Mouse (Mus musculus): ENCODE data around the gene Vmn1r233. TPM values are rescaled to one million over a fixed set of nuclear protein-coding genes. Genes with fewer than 3 reads are reported as not detected.

The Vmn1r233 gene
- polyA plus RNA-seq, 1 experiment from 2014 or later, result not detected

GRCm38 (mm10) chr17:20946026-20946565 lies 50.2 kb downstream of the Vmn1r233 start:
- peak overlapping the region; percentile 64 for H3K4me3 ChIP-seq (ENCODE audit: low read length)
- H3K4me2 ChIP-seq (ENCODE audit: low read length), result peak overlapping the region; percentile 90
- WGBS, result under 1% methylated on average over 13 of the region's 13 CpGs
- no peaks in the 10 kb centered on the region for H3K9me3 ChIP-seq (ENCODE audit: control insufficient read depth, low read length)
- H3K27me3 ChIP-seq (replicated peaks; ENCODE audit: control insufficient read depth, insufficient read depth, low read length), result no peaks in the 10 kb centered on the region
- peak overlapping the region; percentile 98 for H3K27ac ChIP-seq (ENCODE audit: low read depth, low read length)
- H3K9ac ChIP-seq (ENCODE audit: low read depth, low read length), result peak overlapping the region; percentile 91
- H3K36me3 ChIP-seq (ENCODE audit: control insufficient read depth, insufficient read depth, low read length), result peaks cover under 1% of the 10 kb centered on the region; the same call in 1 of the 2 replicates
- peaks cover 31% of the 10 kb centered on the region for H3K4me1 ChIP-seq (ENCODE audit: control insufficient read depth, insufficient read depth, low read depth, low read length)
- no peak for ATAC-seq

GRCm38 (mm10) chr17:20944985-20945891 lies 51.0 kb downstream of the Vmn1r233 start, which contains the start of gene Ppp2r1a:
Gene Ppp2r1a, plus strand, starts transcription at chr17:20945311.
- H3K4me3 ChIP-seq (ENCODE audit: low read length), result peak within 1 kb of the TSS; percentile 64
- no peaks in the 10 kb centered on the region for H3K27me3 ChIP-seq (replicated peaks; ENCODE audit: control insufficient read depth, insufficient read depth, low read length)
- peak within 1 kb of the TSS; percentile 91 for H3K9ac ChIP-seq (ENCODE audit: low read depth, low read length)
- WGBS, result under 1% methylated on average over 65 of the region's 69 CpGs
- no peaks in the 10 kb centered on the region for H3K36me3 ChIP-seq (ENCODE audit: control insufficient read depth, insufficient read depth, low read length)
- peak within 1 kb of the TSS; percentile 98 for H3K27ac ChIP-seq (ENCODE audit: low read depth, low read length)
- ATAC-seq, result peak; percentile 99
- peaks cover 31% of the 10 kb centered on the region for H3K4me1 ChIP-seq (ENCODE audit: control insufficient read depth, insufficient read depth, low read depth, low read length)
- no peaks in the 10 kb centered on the region for H3K9me3 ChIP-seq (ENCODE audit: control insufficient read depth, low read length)
- peak within 1 kb of the TSS; percentile 90 for H3K4me2 ChIP-seq (ENCODE audit: low read length)

- H3K4me1 ChIP-seq (ENCODE audit: control insufficient read depth, insufficient read depth, low read depth, low read length), result peaks cover 30% of the 10 kb centered on the region
- H3K4me2 ChIP-seq (ENCODE audit: low read length), result peak overlapping the region; percentile 66
- no peaks in the 10 kb centered on the region for H3K27me3 ChIP-seq (replicated peaks; ENCODE audit: control insufficient read depth, insufficient read depth, low read length)
- no peaks in the 10 kb centered on the region for H3K9me3 ChIP-seq (ENCODE audit: control insufficient read depth, low read length)
- WGBS, result 50% methylated on average over 3 of the region's 3 CpGs
- peak overlapping the region; percentile 74 for H3K9ac ChIP-seq (ENCODE audit: low read depth, low read length)
- ATAC-seq, result no peak
- H3K36me3 ChIP-seq (ENCODE audit: control insufficient read depth, insufficient read depth, low read length), result no peaks in the 10 kb centered on the region
- H3K27ac ChIP-seq (ENCODE audit: low read depth, low read length), result peak overlapping the region; percentile 96
- H3K4me3 ChIP-seq (ENCODE audit: low read length), result peak overlapping the region; percentile 64
These were observed 52.0 kb downstream of the Vmn1r233 start for GRCm38 (mm10) chr17:20944226-20944625.

Other genes starting within 250 kb of the Vmn1r233 start
- gene Vmn1r228, start 210.3 kb downstream of the Vmn1r233 start, polyA plus RNA-seq (2015; fragmentation: Nextera tagmentation; extraction: Ambion mirVana), result not detected in 2 replicates
- not detected in 2 replicates for gene Vmn1r229, start 184.9 kb downstream of the Vmn1r233 start, polyA plus RNA-seq (2015; fragmentation: Nextera tagmentation; extraction: Ambion mirVana)
- not detected in 2 replicates for gene Vmn1r230, start 156.0 kb downstream of the Vmn1r233 start, polyA plus RNA-seq (2015; fragmentation: Nextera tagmentation; extraction: Ambion mirVana)
- not detected in 2 replicates for gene Vmn1r231, start 91.4 kb downstream of the Vmn1r233 start, polyA plus RNA-seq (2015; fragmentation: Nextera tagmentation; extraction: Ambion mirVana)
- gene Vmn1r232, start 76.8 kb downstream of the Vmn1r233 start, polyA plus RNA-seq (2015; fragmentation: Nextera tagmentation; extraction: Ambion mirVana), result not detected in 2 replicates
- 855 and 880 TPM in 2 replicates for gene Ppp2r1a, start 51.2 kb downstream of the Vmn1r233 start, polyA plus RNA-seq (2015; fragmentation: Nextera tagmentation; extraction: Ambion mirVana)
- 13.7 and 15.4 TPM in 2 replicates for gene Zfp160, start 12.4 kb upstream of the Vmn1r233 start, polyA plus RNA-seq (2015; fragmentation: Nextera tagmentation; extraction: Ambion mirVana)
- gene Vmn1r234, start 229.6 kb upstream of the Vmn1r233 start, polyA plus RNA-seq (2015; fragmentation: Nextera tagmentation; extraction: Ambion mirVana), result not detected in 2 replicates

Data from hindbrain, embryonic 16.5 days (tissue).